Mouse (Mus musculus): ENCODE data around the gene Lrig3. TPM values are rescaled to one million over a fixed set of nuclear protein-coding genes. Genes with fewer than 3 reads are reported as not detected.
A peak's percentile ranks its signal among the peaks of the same experiment; 100 is the strongest.

Lrig3 gene
- polyA plus RNA-seq, 1 experiment, result 2.3 TPM

DNA sequence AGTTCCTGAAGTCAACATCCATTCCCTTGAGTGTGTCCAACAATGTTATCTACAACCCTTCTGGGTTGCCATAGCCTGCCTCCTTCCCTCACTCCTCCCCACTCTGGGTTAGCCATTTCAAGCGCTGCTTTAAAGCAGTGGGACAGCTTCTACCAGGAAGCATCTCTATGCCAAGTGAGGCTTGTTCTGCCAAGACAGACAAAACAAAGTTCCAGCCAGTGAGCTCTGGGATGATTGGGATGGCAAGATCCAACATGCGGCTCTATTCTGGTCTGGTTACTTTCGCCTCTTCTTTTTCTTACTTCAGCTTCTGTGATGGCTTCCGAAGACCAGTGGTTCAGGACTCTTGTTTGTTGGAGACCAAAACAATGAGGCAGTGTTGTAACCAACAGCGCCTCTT is 16.0 kb downstream of the Lrig3 start:
- Histone ChIP-seq H3K4me1 (ENCODE audit: control insufficient read depth, insufficient read depth, insufficient read length, low read length) (no peaks in the 10 kb centered on the region; the same call in 1 of the 2 replicates), H3K27ac (replicated peaks; ENCODE audit: low read depth, low read length) (no peak overlapping the region), H3K4me3 (ENCODE audit: insufficient read depth, low read depth, low read length) (no peak overlapping the region)

GRCm38 (mm10) chr10:125984473-125985035 is 18.6 kb downstream of the Lrig3 start:
- Histone ChIP-seq H3K4me1 (ENCODE audit: control insufficient read depth, insufficient read depth, insufficient read length, low read length) (no peaks in the 10 kb centered on the region; the same call in 1 of the 2 replicates), H3K27ac (replicated peaks; ENCODE audit: low read depth, low read length) (no peak overlapping the region)

GRCm38 (mm10) chr10:125985795-125986194 is 19.8 kb downstream of the Lrig3 start:
- H3K27ac ChIP-seq (replicated peaks; ENCODE audit: low read depth, low read length), result no peak overlapping the region
- no peaks in the 10 kb centered on the region; the same call in 1 of the 2 replicates for H3K4me1 ChIP-seq (ENCODE audit: control insufficient read depth, insufficient read depth, insufficient read length, low read length)
- no peak overlapping the region for H3K4me3 ChIP-seq (ENCODE audit: insufficient read depth, low read depth, low read length)

More at GRCm38 (mm10) chr10:125984473-125985035, 18.6 kb downstream of the Lrig3 start:
- no peak overlapping the region for H3K4me3 ChIP-seq (ENCODE audit: insufficient read depth, low read depth, low read length)

GRCm38 (mm10) chr10:125986443-125986842 is 20.5 kb downstream of the Lrig3 start:
- Histone ChIP-seq H3K4me3 (ENCODE audit: insufficient read depth, low read depth, low read length) (no peak overlapping the region), H3K27ac (replicated peaks; ENCODE audit: low read depth, low read length) (no peak overlapping the region), H3K4me1 (ENCODE audit: control insufficient read depth, insufficient read depth, insufficient read length, low read length) (no peaks in the 10 kb centered on the region)

GRCm38 (mm10) chr10:125987307-125987706 is 21.3 kb downstream of the Lrig3 start:
- Histone ChIP-seq H3K4me1 (ENCODE audit: control insufficient read depth, insufficient read depth, insufficient read length, low read length) (no peaks in the 10 kb centered on the region), H3K27ac (replicated peaks; ENCODE audit: low read depth, low read length) (no peak overlapping the region), H3K4me3 (ENCODE audit: insufficient read depth, low read depth, low read length) (no peak overlapping the region)

- no peaks in the 10 kb centered on the region for H3K4me1 ChIP-seq (ENCODE audit: control insufficient read depth, insufficient read depth, insufficient read length, low read length)
- no peak overlapping the region for H3K27ac ChIP-seq (replicated peaks; ENCODE audit: low read depth, low read length)
- H3K4me3 ChIP-seq (ENCODE audit: insufficient read depth, low read depth, low read length), result no peak overlapping the region
Measured at GRCm38 (mm10) chr10:125988037-125988436, 22.1 kb downstream of the Lrig3 start.

GRCm38 (mm10) chr10:125989890-125990289 is 23.9 kb downstream of the Lrig3 start:
- H3K4me1 ChIP-seq (ENCODE audit: control insufficient read depth, insufficient read depth, insufficient read length, low read length), result no peaks in the 10 kb centered on the region
- no peak overlapping the region for H3K27ac ChIP-seq (replicated peaks; ENCODE audit: low read depth, low read length)
- no peak overlapping the region for H3K4me3 ChIP-seq (ENCODE audit: insufficient read depth, low read depth, low read length)

- Histone ChIP-seq H3K27ac (replicated peaks; ENCODE audit: low read depth, low read length) (no peak overlapping the region), H3K4me1 (ENCODE audit: control insufficient read depth, insufficient read depth, insufficient read length, low read length) (no peaks in the 10 kb centered on the region), H3K4me3 (ENCODE audit: insufficient read depth, low read depth, low read length) (no peak overlapping the region)
Measured at GRCm38 (mm10) chr10:125990394-125990793, 24.4 kb downstream of the Lrig3 start.

DNA sequence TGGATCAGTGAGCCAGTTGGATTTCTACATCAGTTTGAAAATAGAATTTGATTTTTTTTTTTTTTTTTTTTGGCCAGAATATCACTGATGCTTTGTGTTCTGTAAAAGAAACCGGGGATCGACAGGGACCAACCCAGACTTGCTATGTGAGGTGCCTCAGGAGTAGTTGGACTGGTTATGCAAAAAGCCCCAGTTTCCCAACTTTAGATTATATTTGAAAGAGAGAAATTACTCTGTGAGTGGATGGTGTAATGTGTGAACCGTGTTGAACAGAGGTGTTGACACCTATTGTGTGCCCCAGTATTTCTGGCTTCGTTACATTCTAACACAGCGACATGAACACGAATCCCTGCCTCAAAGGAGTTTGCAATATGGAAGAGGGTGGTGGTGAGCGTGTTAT is 25.9 kb downstream of the Lrig3 start:
- Histone ChIP-seq H3K4me3 (ENCODE audit: insufficient read depth, low read depth, low read length) (no peak overlapping the region), H3K4me1 (ENCODE audit: control insufficient read depth, insufficient read depth, insufficient read length, low read length) (no peaks in the 10 kb centered on the region), H3K27ac (replicated peaks; ENCODE audit: low read depth, low read length) (no peak overlapping the region)

GRCm38 (mm10) chr10:125994855-125995254 is 28.9 kb downstream of the Lrig3 start:
- H3K4me1 ChIP-seq (ENCODE audit: control insufficient read depth, insufficient read depth, insufficient read length, low read length), result no peaks in the 10 kb centered on the region
- H3K27ac ChIP-seq (replicated peaks; ENCODE audit: low read depth, low read length), result no peak overlapping the region
- H3K4me3 ChIP-seq (ENCODE audit: insufficient read depth, low read depth, low read length), result no peak overlapping the region

DNA sequence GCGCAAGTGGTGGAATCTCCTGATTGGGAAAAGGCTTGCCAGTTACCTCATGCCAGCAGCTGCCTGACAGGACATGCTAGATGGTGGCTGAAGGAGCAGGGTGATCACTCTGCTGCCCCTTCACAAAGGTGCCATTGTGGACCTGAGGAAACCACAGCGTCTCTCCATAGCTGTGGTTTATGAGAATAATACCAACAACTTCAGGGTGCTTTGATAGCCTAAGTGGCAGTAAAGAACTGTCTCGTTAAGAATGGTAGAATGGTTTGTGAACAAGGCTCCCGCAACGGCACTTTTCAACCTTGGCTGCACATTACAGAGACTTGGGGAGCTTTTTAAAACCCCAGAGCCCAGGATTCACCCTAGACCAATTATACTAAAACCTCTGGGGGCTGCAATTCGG is 29.7 kb downstream of the Lrig3 start:
- no peak overlapping the region for H3K4me3 ChIP-seq (ENCODE audit: insufficient read depth, low read depth, low read length)
- H3K27ac ChIP-seq (replicated peaks; ENCODE audit: low read depth, low read length), result no peak overlapping the region
- H3K4me1 ChIP-seq (ENCODE audit: control insufficient read depth, insufficient read depth, insufficient read length, low read length), result no peaks in the 10 kb centered on the region

DNA sequence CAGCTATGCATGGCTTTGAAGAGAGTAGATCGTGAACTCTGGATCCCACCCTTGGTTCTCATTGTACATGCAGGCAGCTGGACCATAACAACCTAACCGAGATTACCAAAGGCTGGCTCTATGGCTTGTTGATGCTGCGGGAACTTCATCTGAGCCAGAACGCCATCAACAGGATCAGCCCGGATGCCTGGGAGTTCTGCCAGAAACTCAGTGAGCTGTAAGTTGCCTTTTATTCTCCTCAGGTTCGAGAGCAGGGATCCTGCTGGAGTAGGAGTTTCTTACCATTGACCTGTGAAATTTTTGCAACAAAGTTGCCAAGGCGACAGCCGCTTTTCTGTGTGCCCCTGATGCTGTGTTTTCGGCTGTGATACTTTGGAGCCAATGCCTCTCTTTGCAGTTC is 31.0 kb downstream of the Lrig3 start:
- H3K4me3 ChIP-seq (ENCODE audit: insufficient read depth, low read depth, low read length), result no peak overlapping the region
- no peak overlapping the region for H3K27ac ChIP-seq (replicated peaks; ENCODE audit: low read depth, low read length)
- 0 out of 2 replicates have a peak, but pooled peaks cover 2% of the 10 kb centered on the region for H3K4me1 ChIP-seq (ENCODE audit: control insufficient read depth, insufficient read depth, insufficient read length, low read length)

DNA sequence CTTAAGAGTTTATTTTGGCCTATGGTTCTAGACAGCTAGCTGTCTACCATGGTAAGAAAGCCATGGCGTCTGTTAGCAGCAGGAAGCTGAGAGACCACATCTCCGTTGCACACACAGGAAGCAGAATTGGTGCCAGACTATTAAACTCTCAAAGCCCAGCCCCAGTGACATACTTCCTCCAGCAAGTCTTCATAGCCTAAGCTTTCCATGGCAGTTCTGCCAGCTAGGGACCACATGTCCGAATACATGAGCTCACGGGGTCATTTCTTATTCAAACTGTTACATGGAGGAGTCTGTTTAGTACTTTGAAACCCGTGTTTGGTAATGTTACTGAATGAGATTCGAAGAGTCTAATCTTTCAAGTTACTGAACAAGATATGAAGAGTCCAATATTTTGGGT is 33.6 kb downstream of the Lrig3 start:
- Histone ChIP-seq H3K4me3 (ENCODE audit: insufficient read depth, low read depth, low read length) (no peak overlapping the region), H3K27ac (replicated peaks; ENCODE audit: low read depth, low read length) (no peak overlapping the region), H3K4me1 (ENCODE audit: control insufficient read depth, insufficient read depth, insufficient read length, low read length) (0 out of 2 replicates have a peak, but pooled peaks cover 2% of the 10 kb centered on the region)

DNA sequence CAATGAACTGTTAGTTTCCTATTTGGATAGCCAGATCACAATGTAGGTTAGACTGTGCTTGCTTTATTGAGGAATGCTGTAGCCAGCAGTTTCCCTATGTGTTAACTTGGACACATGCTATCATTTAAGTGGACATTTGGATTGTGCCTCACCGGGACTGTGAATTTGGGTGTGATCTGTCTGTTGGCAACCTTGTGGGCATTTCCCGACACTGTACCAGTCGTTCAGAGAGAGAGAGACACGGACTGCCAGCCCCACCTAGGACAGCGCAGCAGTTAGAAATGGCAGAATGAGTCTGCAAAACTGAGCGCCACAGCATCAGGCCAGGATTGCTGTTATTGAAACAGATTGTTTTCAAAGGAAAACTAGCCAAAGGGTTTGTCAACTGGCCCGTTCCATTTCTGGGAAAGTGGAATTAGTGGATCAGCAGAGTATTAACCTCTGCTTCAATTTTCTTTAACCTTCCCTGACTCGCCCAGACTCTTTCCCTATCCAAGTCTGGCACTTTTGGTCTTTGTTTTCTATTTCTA is 35.0 kb downstream of the Lrig3 start:
- Histone ChIP-seq H3K27ac (replicated peaks; ENCODE audit: low read depth, low read length) (peak overlapping the region; percentile 42; the same call in 1 of the 2 replicates), H3K4me3 (ENCODE audit: insufficient read depth, low read depth, low read length) (no peak overlapping the region), H3K4me1 (ENCODE audit: control insufficient read depth, insufficient read depth, insufficient read length, low read length) (0 out of 2 replicates have a peak, but pooled peaks cover 2% of the 10 kb centered on the region)

DNA sequence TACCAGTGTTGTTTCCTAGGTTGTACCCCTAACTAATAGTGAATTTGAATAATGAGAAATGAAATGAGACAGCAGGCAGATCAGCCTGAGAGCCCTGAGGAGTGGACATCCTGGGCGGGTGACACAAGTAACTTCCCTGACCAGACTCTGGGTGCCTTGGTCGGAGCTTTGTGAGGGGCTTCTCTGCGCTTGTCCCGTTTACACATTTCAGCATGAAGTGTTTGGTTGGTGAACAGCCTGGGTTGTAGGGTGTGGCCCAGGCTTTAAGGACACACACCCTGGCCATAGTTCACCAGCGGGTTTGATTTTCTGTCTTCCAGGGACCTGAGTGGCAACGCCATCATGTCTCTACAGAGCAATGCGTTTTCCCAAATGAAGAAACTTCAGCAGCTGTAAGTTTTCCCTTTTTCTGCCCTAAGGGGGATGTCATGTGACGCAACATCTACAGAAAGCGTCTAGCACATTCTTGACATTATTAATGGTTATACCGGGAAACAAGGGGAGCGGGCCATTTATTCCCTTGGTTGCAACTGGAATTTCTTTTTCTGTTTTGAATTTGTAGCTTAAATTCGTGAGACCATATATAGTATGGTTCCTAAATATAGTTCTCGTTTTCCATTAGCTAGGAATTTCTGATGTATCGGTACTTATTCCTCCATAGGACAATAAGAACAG is 36.2 kb downstream of the Lrig3 start:
- Histone ChIP-seq H3K27ac (replicated peaks; ENCODE audit: low read depth, low read length) (no peak overlapping the region), H3K4me1 (ENCODE audit: control insufficient read depth, insufficient read depth, insufficient read length, low read length) (0 out of 2 replicates have a peak, but pooled peaks cover 2% of the 10 kb centered on the region), H3K4me3 (ENCODE audit: insufficient read depth, low read depth, low read length) (no peak overlapping the region)
